Mouse (Mus musculus) MEL (cell line): ENCODE data around the gene Asb3. TPM values are rescaled to one million over a fixed set of nuclear protein-coding genes. Genes with fewer than 3 reads are reported as not detected.

Source experiments
- DNase-seq: peaks from one replicate; pipeline ENCODE4 v3.0.0; 2011; ENCODE audit warnings: low read depth, low spot score
- H3K27ac ChIP-seq: 2 replicates; pipeline ENCODE4 v1.5.1; 2012; ENCODE audit warnings: low read depth, mild to moderate bottlenecking, control low read depth, low read length, moderate library complexity; ENCODE audit not compliant: control insufficient read depth
- H3K27me3 ChIP-seq, 2 experiments: fragments of 150-350 bp in 1 of 2; sonication (generic) in 1 of 2; 2 replicates each; pipeline ENCODE4 v1.6.1; 2012; ENCODE audit warnings: low read length in 2 of 2, mild to moderate bottlenecking in 2 of 2, improper control_type of control experiment in 1 of 2, moderate library complexity in 1 of 2; ENCODE audit not compliant: insufficient read depth in 2 of 2, control insufficient read depth in 1 of 2
- H3K36me3 ChIP-seq, 2 experiments: 2 replicates each; pipeline ENCODE4 v1.6.1; 2012 to 2014; ENCODE audit warnings: low read length in 2 of 2, improper control_type of control experiment in 1 of 2, inconsistent platforms in 1 of 2, mild to moderate bottlenecking in 1 of 2; ENCODE audit not compliant: insufficient read depth in 2 of 2, control insufficient read depth in 1 of 2
- H3K4me1 ChIP-seq, 2 experiments: fragments of 150-350 bp in 1 of 2; sonication (generic) in 1 of 2; 2 replicates each; pipeline ENCODE4 v1.6.1; 2012; ENCODE audit warnings: low read length in 2 of 2, improper control_type of control experiment in 1 of 2, mild to moderate bottlenecking in 1 of 2; ENCODE audit not compliant: insufficient read depth in 2 of 2, control insufficient read depth in 1 of 2
- H3K4me3 ChIP-seq, 2 experiments: fragments of 150-350 bp in 1 of 2; sonication (generic) in 1 of 2; 2 replicates each; pipeline ENCODE4 v1.5.1; 2012; ENCODE audit warnings: low read depth in 2 of 2, low read length in 2 of 2, mild to moderate bottlenecking in 2 of 2, moderate library complexity in 2 of 2, control low read depth in 1 of 2, improper control_type of control experiment in 1 of 2; ENCODE audit not compliant: control insufficient read depth in 1 of 2, insufficient read depth in 1 of 2
- H3K79me2 ChIP-seq: 2 replicates; pipeline ENCODE4 v1.6.1; 2012; ENCODE audit warnings: mild to moderate bottlenecking, low read length, moderate library complexity; ENCODE audit not compliant: control insufficient read depth, poor library complexity, insufficient read depth
- H3K9ac ChIP-seq: 2 replicates; pipeline ENCODE4 v1.6.1; 2012; ENCODE audit warnings: low read depth, mild to moderate bottlenecking, control low read depth, low read length, moderate library complexity; ENCODE audit not compliant: control insufficient read depth, poor library complexity, severe bottlenecking
- H3K9me3 ChIP-seq: fragments of 150-350 bp; sonication (generic); replicated peaks from 2 replicates; pipeline ENCODE4 v1.6.1; 2012; ENCODE audit warnings: mild to moderate bottlenecking, low read length, improper control_type of control experiment, moderate library complexity; ENCODE audit not compliant: insufficient read depth
- BHLHE40 ChIP-seq: IDR thresholded peaks from 2 replicates; pipeline ENCODE4 v1.6.1; 2012; ENCODE audit warnings: low read depth, mild to moderate bottlenecking, inconsistent platforms, low read length, improper control_type of control experiment, borderline replicate concordance
- CTCF ChIP-seq, 3 experiments: IDR thresholded peaks in 2 of 3; conservative IDR thresholded peaks in 1 of 3; 2 replicates each; pipeline ENCODE4 v1.5.1; 2011 to 2012; ENCODE audit warnings: low read length in 3 of 3, low read depth in 2 of 3, mild to moderate bottlenecking in 2 of 3, improper control_type of control experiment in 1 of 3, inconsistent platforms in 1 of 3, mixed read lengths in 1 of 3, moderate library complexity in 1 of 3; ENCODE audit not compliant: control insufficient read depth in 1 of 3, insufficient read depth in 1 of 3, poor library complexity in 1 of 3, severe bottlenecking in 1 of 3
- EP300 ChIP-seq, 2 experiments: IDR thresholded peaks; 2 replicates each; pipeline ENCODE4 v1.6.1; 2011; ENCODE audit warnings: improper control_type of control experiment in 2 of 2, low read length in 2 of 2, low read depth in 1 of 2, mild to moderate bottlenecking in 1 of 2
- GATA1 ChIP-seq: IDR thresholded peaks from 2 replicates; pipeline ENCODE4 v1.6.1; 2011; ENCODE audit warnings: low read depth, low read length, improper control_type of control experiment
- JUND ChIP-seq: IDR thresholded peaks from 2 replicates; pipeline ENCODE4 v1.6.1; 2011; ENCODE audit warnings: low read depth, mild to moderate bottlenecking, improper control_type of control experiment, low read length
- MEF2A ChIP-seq: IDR thresholded peaks from 2 replicates; pipeline ENCODE4 v1.6.1; 2014; ENCODE audit warnings: low read depth, mild to moderate bottlenecking, inconsistent platforms, low read length, improper control_type of control experiment; ENCODE audit not compliant: poor library complexity, insufficient replicate concordance, severe bottlenecking; ENCODE audit errors: extremely low read depth
- MYB ChIP-seq: IDR thresholded peaks from 2 replicates; pipeline ENCODE4 v1.6.1; 2011; ENCODE audit warnings: mild to moderate bottlenecking, low read depth, low read length, improper control_type of control experiment
- NELFE ChIP-seq: IDR thresholded peaks from 2 replicates; pipeline ENCODE4 v1.6.1; 2011; ENCODE audit warnings: low read depth, low read length, improper control_type of control experiment
- POLR2A ChIP-seq, 2 experiments: IDR thresholded peaks; 2 replicates each; pipeline ENCODE4 v1.6.1; 2011 to 2012; ENCODE audit warnings: low read length in 2 of 2, mild to moderate bottlenecking in 2 of 2, control low read depth in 1 of 2, improper control_type of control experiment in 1 of 2, low read depth in 1 of 2, moderate library complexity in 1 of 2; ENCODE audit not compliant: control insufficient read depth in 1 of 2, insufficient read depth in 1 of 2, poor library complexity in 1 of 2
- POLR2AphosphoS2 ChIP-seq: IDR thresholded peaks from 2 replicates; pipeline ENCODE4 v1.6.1; 2011; ENCODE audit warnings: low read length, improper control_type of control experiment
- RAD21 ChIP-seq: IDR thresholded peaks from 2 replicates; pipeline ENCODE4 v1.6.1; 2011; ENCODE audit warnings: mild to moderate bottlenecking, low read depth, low read length, improper control_type of control experiment
- RCOR1 ChIP-seq: IDR thresholded peaks from 2 replicates; pipeline ENCODE4 v1.6.1; 2012; ENCODE audit warnings: low read depth, mild to moderate bottlenecking, inconsistent platforms, low read length, improper control_type of control experiment
- SIN3A ChIP-seq: IDR thresholded peaks from 2 replicates; pipeline ENCODE4 v1.6.1; 2012; ENCODE audit warnings: low read length, improper control_type of control experiment, inconsistent platforms
- SMC3 ChIP-seq: IDR thresholded peaks from 2 replicates; pipeline ENCODE4 v1.6.1; 2011; ENCODE audit warnings: low read depth, low read length, improper control_type of control experiment
- TCF12 ChIP-seq: IDR thresholded peaks from 2 replicates; pipeline ENCODE4 v1.6.1; 2014; ENCODE audit warnings: low read depth, mild to moderate bottlenecking, inconsistent platforms, low read length, improper control_type of control experiment, moderate library complexity
- UBTF ChIP-seq: IDR thresholded peaks from 2 replicates; pipeline ENCODE4 v1.6.1; 2012; ENCODE audit warnings: low read depth, mild to moderate bottlenecking, inconsistent platforms, low read length, improper control_type of control experiment, moderate library complexity, borderline replicate concordance; ENCODE audit not compliant: insufficient read depth
- ZKSCAN1 ChIP-seq: IDR thresholded peaks from 2 replicates; pipeline ENCODE4 v1.6.1; 2012; ENCODE audit warnings: low read depth, mild to moderate bottlenecking, inconsistent platforms, low read length, improper control_type of control experiment, moderate library complexity
- ZNF384 ChIP-seq: IDR thresholded peaks from 2 replicates; pipeline ENCODE4 v1.6.1; 2012; ENCODE audit warnings: low read depth, mild to moderate bottlenecking, inconsistent platforms, low read length, improper control_type of control experiment
- polyA plus RNA-seq, 2 experiments: library from polyadenylated mRNA; stranded (reverse) in 1 of 2; unstranded in 1 of 2; fragments of >175 nt in 1 of 2; fragments of >200 nt in 1 of 2; gene quantifications; 2 replicates each; pipeline versions ENCODE4 v1.2.1 to v1.2.4; 2012; ENCODE audit warnings: low replicate concordance in 2 of 2, low read depth in 1 of 2; ENCODE audit not compliant: insufficient read length in 2 of 2, insufficient read depth in 1 of 2, missing spikeins in 1 of 2
- total RNA-seq: library from RNA; depleted of rRNA; stranded (reverse); fragments of 300-350 nt; gene quantifications from 2 replicates; pipeline ENCODE4 v1.2.3, GENCODE M21; 2012; rRNA removed

Gene Asb3
- 13.8 and 14.3 TPM in 2 replicates for total RNA-seq
- 1 to 10 TPM in 1 of 2 experiments, not detected in 1; 7.9 TPM for polyA plus RNA-seq

DNA sequence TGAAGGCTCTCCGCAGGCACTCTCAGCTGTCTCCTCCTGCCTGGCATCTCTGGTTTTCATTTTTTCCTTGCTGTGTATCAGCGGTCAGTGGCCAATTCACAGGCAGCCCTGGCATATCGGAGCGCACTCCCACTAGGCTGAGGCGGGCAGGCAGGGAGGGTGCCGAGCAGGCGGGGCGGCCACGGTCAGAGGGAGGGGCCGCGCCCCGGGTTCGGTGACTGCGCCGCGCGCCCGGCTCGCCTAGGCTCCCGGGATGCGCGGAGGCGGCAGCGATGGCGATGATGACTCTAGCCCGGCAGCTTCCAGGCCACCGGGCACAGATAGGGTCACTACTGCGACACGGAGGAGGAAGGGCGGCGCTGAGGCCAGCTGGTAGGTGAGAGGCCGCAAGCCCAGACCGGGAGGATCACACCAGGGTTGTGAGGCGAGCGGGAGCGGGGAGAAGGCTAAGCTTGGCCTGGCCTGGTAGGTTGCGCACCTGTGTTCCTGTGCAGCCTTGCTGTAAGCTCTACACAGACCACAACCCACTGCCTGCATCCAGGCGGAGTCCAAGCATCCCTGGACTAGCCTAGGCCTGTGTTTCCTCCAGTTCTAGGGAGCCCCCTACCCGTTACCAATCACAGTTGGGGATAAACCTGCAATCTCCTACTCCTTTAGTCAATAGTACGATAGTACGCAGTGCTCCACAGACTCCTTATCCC, at the start of gene Asb3, which contains the start of gene Gpr75:
Gene Asb3 (plus strand): TSS at position 246 of the 701 bp plus-strand sequence.
Gene Gpr75 (plus strand): TSS at position 188 of the 701 bp plus-strand sequence.
- TF ChIP-seq CTCF (IDR thresholded peaks at IDR 0.05 in 2 of 3, conservative IDR thresholded peaks at IDR 0.05 in 1 of 3; ENCODE audit: control insufficient read depth in 1 of 3, insufficient read depth in 1 of 3, low read depth in 2 of 3, low read length in 3 of 3, poor library complexity in 1 of 3, severe bottlenecking in 1 of 3): no peak
- no peak for TF ChIP-seq MYB
- peaks cover 0 to 2% of the 10 kb centered on the region in 2 experiments; a peak in 1 of 4 replicates for H3K36me3 ChIP-seq
- no peak for DNase-seq
- no peaks in the 10 kb centered on the region for H3K9me3 ChIP-seq
- H3K4me1 ChIP-seq: no peaks in the 10 kb centered on the region
- no peaks in the 10 kb centered on the region for H3K27me3 ChIP-seq
- no peak within 1 kb of the TSS for H3K9ac ChIP-seq
- no peak within 1 kb of the TSS for H3K27ac ChIP-seq
- no peaks in the 10 kb centered on the region for H3K79me2 ChIP-seq
- no peak within 1 kb of the TSS for H3K4me3 ChIP-seq

DNA sequence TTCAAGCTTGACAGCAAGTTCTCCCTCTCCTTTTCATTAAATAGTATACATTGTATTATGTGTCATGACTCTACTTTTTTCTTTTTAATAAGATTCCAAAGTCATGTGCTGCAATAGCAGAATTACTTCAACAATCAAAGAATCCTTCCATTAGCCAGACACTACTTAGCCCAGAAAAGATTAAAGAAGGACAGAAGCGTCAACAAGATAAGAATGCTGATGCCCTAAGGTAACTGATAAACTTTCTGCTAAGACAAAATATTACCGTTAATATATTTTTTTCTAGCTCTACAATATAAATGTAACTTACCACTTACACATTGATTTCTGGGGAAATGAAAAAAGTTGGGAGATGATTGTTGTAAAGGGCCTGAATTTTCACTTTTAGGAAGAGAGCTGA, 46.4 kb upstream of the Asb3 start:
- Histone ChIP-seq H3K36me3 (peaks cover 4 to 41% of the 10 kb centered on the region in 2 experiments), H3K79me2 (no peaks in the 10 kb centered on the region), H3K4me3 (no peak overlapping the region), H3K27ac (no peak overlapping the region), H3K9me3 (no peaks in the 10 kb centered on the region), H3K4me1 (no peaks in the 10 kb centered on the region; a peak in 1 of 4 replicates), H3K27me3 (no peaks in the 10 kb centered on the region), H3K9ac (no peak overlapping the region)
- no peak for DNase-seq
- no peak for TF ChIP-seq UBTF
- peak; percentile 43 to 53; a peak in 2 of 4 replicates for TF ChIP-seq EP300 (IDR thresholded peaks at IDR 0.05; ENCODE audit: low read depth in 1 of 2, low read length in 2 of 2)
- TF ChIP-seq RCOR1: no peak
- peak; percentile 64; the same call in 1 of the 2 replicates for TF ChIP-seq GATA1
- peak; percentile 42; the same call in 1 of the 2 replicates for TF ChIP-seq TCF12
- peak; percentile 41; the same call in 1 of the 2 replicates for TF ChIP-seq ZNF384

DNA sequence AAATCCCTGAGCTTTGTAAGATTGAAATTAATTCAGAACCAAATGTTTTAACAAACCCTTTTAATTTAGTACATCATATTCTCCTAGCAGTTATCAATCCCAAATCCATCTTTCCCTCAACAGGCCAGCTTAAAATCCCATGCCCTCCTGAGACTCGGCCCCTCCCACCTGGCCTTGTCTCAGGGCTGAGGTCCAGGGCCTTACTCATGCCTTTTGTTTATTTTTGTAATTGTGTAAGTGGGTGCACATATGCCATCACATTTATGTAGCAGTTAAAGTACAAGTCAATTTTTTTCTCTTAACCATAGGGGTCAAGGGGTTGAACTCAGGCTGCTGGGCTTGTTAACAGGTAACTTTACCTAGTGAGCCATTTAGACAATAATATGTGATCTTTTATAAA, 40.9 kb upstream of the Asb3 start:
- no peak overlapping the region for H3K9ac ChIP-seq
- no peak for TF ChIP-seq BHLHE40
- TF ChIP-seq POLR2A (IDR thresholded peaks at IDR 0.05; ENCODE audit: control insufficient read depth in 1 of 2, insufficient read depth in 1 of 2, low read depth in 1 of 2, low read length in 2 of 2, poor library complexity in 1 of 2): no peak
- TF ChIP-seq SIN3A: no peak
- TF ChIP-seq ZKSCAN1: no peak
- no peak for TF ChIP-seq NELFE
- TF ChIP-seq JUND: no peak
- TF ChIP-seq GATA1: no peak
- TF ChIP-seq RCOR1: no peak
- no peak for TF ChIP-seq EP300 (IDR thresholded peaks at IDR 0.05; ENCODE audit: low read depth in 1 of 2, low read length in 2 of 2)
- TF ChIP-seq RAD21: no peak
- no peak for TF ChIP-seq CTCF (IDR thresholded peaks at IDR 0.05 in 2 of 3, conservative IDR thresholded peaks at IDR 0.05 in 1 of 3; ENCODE audit: control insufficient read depth in 1 of 3, insufficient read depth in 1 of 3, low read depth in 2 of 3, low read length in 3 of 3, poor library complexity in 1 of 3, severe bottlenecking in 1 of 3)
- TF ChIP-seq MEF2A: no peak
- no peak for TF ChIP-seq UBTF
- TF ChIP-seq SMC3: no peak
- no peak for TF ChIP-seq POLR2AphosphoS2
- peaks cover 2 to 27% of the 10 kb centered on the region in 2 experiments; a peak in 3 of 4 replicates for H3K36me3 ChIP-seq
- DNase-seq: no peak
- H3K9me3 ChIP-seq: no peaks in the 10 kb centered on the region
- H3K4me3 ChIP-seq: no peak overlapping the region
- H3K27ac ChIP-seq: no peak overlapping the region
- H3K27me3 ChIP-seq: no peaks in the 10 kb centered on the region
- no peaks in the 10 kb centered on the region for H3K79me2 ChIP-seq
- no peaks in the 10 kb centered on the region for H3K4me1 ChIP-seq
